Mouse (Mus musculus) right cerebral cortex, postnatal 25 days (tissue): Measurements from ENCODE around the gene Mrpl20.
A peak's percentile ranks its signal among the peaks of the same experiment; 100 is the strongest.

Experiments
- DNase-seq: peaks from one replicate; pipeline ENCODE4 v3.0.0; 2022

Mrpl20 gene

GRCm38 (mm10) chr4:155802741-155803339 is at the start of gene Mrpl20:
TSS of gene Mrpl20 (plus strand) at chr4:155802878.
- DNase-seq = no peak

GRCm38 (mm10) chr4:155757011-155757410 is 45.7 kb upstream of the Mrpl20 start:
- DNase-seq = no peak

GRCm38 (mm10) chr4:155759862-155760612 is 42.6 kb upstream of the Mrpl20 start:
- no peak for DNase-seq

GRCm38 (mm10) chr4:155760613-155761355 is 41.9 kb upstream of the Mrpl20 start, which contains the start of gene Atad3a:
TSS of gene Atad3a (minus strand) at chr4:155761093.
- DNase-seq = peak; percentile 96

- no peak for DNase-seq
These were observed 41.1 kb upstream of the Mrpl20 start for GRCm38 (mm10) chr4:155761356-155762099.

- DNase-seq = no peak
These were observed 40.3 kb upstream of the Mrpl20 start for GRCm38 (mm10) chr4:155762357-155762756.

- DNase-seq = no peak
These were observed 33.2 kb upstream of the Mrpl20 start for GRCm38 (mm10) chr4:155769496-155769879.

- peak; percentile 89 for DNase-seq
These were observed 32.7 kb upstream of the Mrpl20 start for GRCm38 (mm10) chr4:155769880-155770512.

GRCm38 (mm10) chr4:155770626-155771025 is 32.1 kb upstream of the Mrpl20 start:
- no peak for DNase-seq

- no peak for DNase-seq
These were observed 31.0 kb upstream of the Mrpl20 start for GRCm38 (mm10) chr4:155771706-155772105.

- no peak for DNase-seq
These were observed 29.9 kb upstream of the Mrpl20 start for GRCm38 (mm10) chr4:155772786-155773185.

GRCm38 (mm10) chr4:155773335-155774078 is 29.2 kb upstream of the Mrpl20 start:
- no peak for DNase-seq

GRCm38 (mm10) chr4:155774280-155774754 is 28.4 kb upstream of the Mrpl20 start, which contains the start of gene Vwa1:
TSS of gene Vwa1 (minus strand) at chr4:155774698.
- peak; percentile 87 for DNase-seq

- peak; percentile 33 for DNase-seq
These were observed 27.5 kb upstream of the Mrpl20 start for GRCm38 (mm10) chr4:155774971-155775740.

GRCm38 (mm10) chr4:155775855-155776254 is 26.8 kb upstream of the Mrpl20 start:
- no peak for DNase-seq

GRCm38 (mm10) chr4:155776704-155777335 is 25.9 kb upstream of the Mrpl20 start:
- DNase-seq = peak; percentile 60

- no peak for DNase-seq
These were observed 24.9 kb upstream of the Mrpl20 start for GRCm38 (mm10) chr4:155777816-155778215.

GRCm38 (mm10) chr4:155779498-155779897 is 23.2 kb upstream of the Mrpl20 start:
- DNase-seq = no peak

- peak; percentile 24 for DNase-seq
These were observed 21.8 kb upstream of the Mrpl20 start for GRCm38 (mm10) chr4:155780895-155781294.

GRCm38 (mm10) chr4:155783486-155784080 is 19.1 kb upstream of the Mrpl20 start:
- no peak for DNase-seq
